In the genomic region with DNA sequence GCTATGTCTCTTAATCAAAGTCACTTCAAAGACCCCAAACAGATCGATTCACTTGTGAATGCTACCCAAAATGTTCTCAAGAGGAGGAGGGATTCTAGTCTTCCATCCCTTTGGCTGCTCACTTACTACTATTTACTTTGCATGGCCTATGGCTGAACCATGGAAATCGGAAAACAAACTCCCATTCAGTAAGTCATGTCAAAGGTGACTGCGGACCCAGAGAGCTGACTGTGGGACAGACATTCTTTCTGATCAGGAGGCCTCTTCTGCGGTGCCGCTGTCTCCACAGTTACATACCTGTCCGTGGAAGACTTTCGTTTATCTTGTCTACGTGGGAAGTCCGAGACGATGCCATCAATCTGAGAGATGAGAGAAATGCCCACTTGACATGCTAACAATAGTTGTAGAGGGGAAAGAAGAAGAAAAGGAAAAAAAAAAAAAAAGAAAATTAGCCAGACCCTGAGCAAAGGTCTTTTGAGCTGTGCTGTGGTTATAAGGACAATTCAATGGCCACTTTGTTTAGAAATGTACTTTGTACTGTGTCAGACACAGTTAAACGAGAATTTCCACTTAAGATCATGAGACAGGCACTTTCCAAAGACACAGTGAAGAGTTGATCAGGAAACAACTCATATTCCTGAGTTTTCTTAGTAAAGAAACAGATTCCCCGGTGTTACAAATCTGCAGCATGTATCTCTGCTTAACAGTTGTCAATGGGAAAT, we compare ENCODE assay signal across 15 mouse cellular contexts.
"Had no signal": no experiment of that assay in that cellular context is flagged by ENCODE, and none has a peak within 500 bp of the region (broad histone marks: within the 10 kb centered on the region; RNA-seq: fewer than 3 reads in every experiment).

No protein-coding gene starts in this region.

- H3K9ac ChIP-seq: limb, embryonic 13.5 days; liver, embryonic 12.5 days; liver, embryonic 15.5 days; lung, embryonic 14.5 days; midbrain, embryonic 13.5 days had no signal

- DNase-seq: kidney, adult 8-10 months; kidney, postnatal 14 days; kidney, postnatal 4 days; left cerebral cortex, postnatal 4 days; liver; lung, embryonic 14.5 days; right cerebral cortex, postnatal 14 days; right cerebral cortex, postnatal 4 days; thymus, postnatal 36 days had no signal

- H3K4me2 ChIP-seq: limb, embryonic 13.5 days; liver, embryonic 12.5 days; liver, embryonic 15.5 days; lung, embryonic 14.5 days; midbrain, embryonic 13.5 days had no signal

- H3K27me3 ChIP-seq: limb, embryonic 13.5 days; liver, embryonic 12.5 days; liver, embryonic 15.5 days had no signal

- H3K9me3 ChIP-seq: limb, embryonic 13.5 days; liver, embryonic 12.5 days; liver, embryonic 15.5 days; midbrain, embryonic 13.5 days had no signal

- H3K4me1 ChIP-seq: limb, embryonic 13.5 days; liver, embryonic 12.5 days; liver, embryonic 15.5 days; midbrain, embryonic 13.5 days had no signal

- H3K4me3 ChIP-seq: limb, embryonic 13.5 days; liver, embryonic 12.5 days; liver, embryonic 15.5 days; midbrain, embryonic 13.5 days had no signal

- H3K27ac ChIP-seq: limb, embryonic 13.5 days; liver, embryonic 12.5 days; liver, embryonic 15.5 days; macrophage; midbrain, embryonic 13.5 days had no signal

- H3K36me3 ChIP-seq: limb, embryonic 13.5 days; liver, embryonic 12.5 days; liver, embryonic 15.5 days; midbrain, embryonic 13.5 days had no signal

- ATAC-seq: liver, embryonic 12.5 days; lung, postnatal 0 days; midbrain, embryonic 13.5 days had no signal
